Mouse (Mus musculus): ENCODE measurements at regions not wholly inside any gene's neighbourhood (a gene's known extent, or its start where the extent isn't known, plus 50 kb on each side); places are given as distances from the start of the nearest gene placed in this dataset.

GRCm38 (mm10) chr14:76764390-76764796 lies 207.7 kb upstream of the Serp2 start:
- TF ChIP-seq CTCF (IDR thresholded peaks at IDR 0.05; ENCODE audit: extremely low read depth, insufficient read depth, low read length) = no peak
- 0 out of 2 replicates have a peak, but pooled peaks have one; percentile 33 for TF ChIP-seq POLR2A (IDR thresholded peaks at IDR 0.05; ENCODE audit: extremely low read depth, insufficient read depth, low read length)
